Mouse (Mus musculus): ENCODE data around the gene Dcaf1. TPM values are rescaled to one million over a fixed set of nuclear protein-coding genes. Genes with fewer than 3 reads are reported as not detected.

Gene Dcaf1
- polyA plus RNA-seq, 1 experiment: 26.2 TPM

DNA sequence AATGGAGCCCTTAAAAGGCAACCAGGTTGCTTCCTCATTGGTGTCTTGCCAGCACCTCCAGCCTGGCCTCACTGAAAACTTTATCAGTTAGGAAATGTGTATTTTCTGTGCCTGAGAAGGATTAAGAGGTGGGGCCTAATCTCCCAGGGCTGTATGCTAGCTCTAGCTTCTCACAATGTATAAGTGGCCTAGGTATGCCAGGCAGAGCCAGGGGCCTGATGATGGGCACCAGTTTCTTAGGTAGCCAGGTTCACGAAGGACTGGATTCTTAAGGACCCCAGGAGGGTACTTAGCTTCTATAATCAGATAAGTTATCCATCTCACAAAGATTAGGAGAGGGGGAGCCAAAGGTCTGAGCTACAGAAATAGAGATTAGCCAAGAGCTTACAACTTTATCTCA lies 90.0 kb downstream of the Dcaf1 start:
- 81% methylated on average over 1 of the region's 1 CpGs for WGBS
- Histone ChIP-seq H3K27me3 (ENCODE audit: control insufficient read depth, insufficient read depth, low read length) (no peaks in the 10 kb centered on the region), H3K4me3 (replicated peaks; ENCODE audit: insufficient read depth, low read depth, low read length) (no peak overlapping the region), H3K27ac (ENCODE audit: insufficient read depth, low read length) (no peak overlapping the region), H3K4me1 (ENCODE audit: control insufficient read depth, insufficient read depth, low read length) (no peaks in the 10 kb centered on the region)
- TF ChIP-seq CTCF (IDR thresholded peaks at IDR 0.05; ENCODE audit: borderline replicate concordance, insufficient read depth, low read depth, low read length) (no peak), POLR2A (IDR thresholded peaks at IDR 0.05; ENCODE audit: borderline replicate concordance, insufficient read depth, low read length) (no peak)
- no peak for DNase-seq

DNA sequence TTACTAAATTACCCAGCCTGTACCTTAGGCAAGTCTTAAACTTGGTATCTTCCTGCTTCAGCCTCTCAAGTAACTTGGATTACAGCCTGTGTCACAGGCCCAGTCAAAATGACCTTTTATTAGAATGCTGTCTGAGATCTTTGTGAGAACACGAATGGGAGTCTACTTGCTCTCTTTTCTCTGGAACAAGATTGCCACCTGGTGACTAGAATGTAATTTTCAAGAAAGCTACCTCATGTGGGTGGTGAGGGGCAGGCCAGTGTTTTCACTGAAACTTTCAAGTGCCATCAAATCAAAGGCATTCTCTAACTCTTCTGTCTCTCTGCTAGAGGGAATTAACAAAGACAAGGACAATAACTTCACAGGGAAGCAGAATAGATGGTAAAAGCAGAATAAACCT lies 92.1 kb downstream of the Dcaf1 start:
- TF ChIP-seq POLR2A (IDR thresholded peaks at IDR 0.05; ENCODE audit: borderline replicate concordance, insufficient read depth, low read length) (no peak), CTCF (IDR thresholded peaks at IDR 0.05; ENCODE audit: borderline replicate concordance, insufficient read depth, low read depth, low read length) (no peak)
- no peaks in the 10 kb centered on the region for H3K27me3 ChIP-seq (ENCODE audit: control insufficient read depth, insufficient read depth, low read length)
- no peak overlapping the region for H3K4me3 ChIP-seq (replicated peaks; ENCODE audit: insufficient read depth, low read depth, low read length)
- DNase-seq: no peak
- WGBS: 23% methylated on average over 1 of the region's 1 CpGs
- no peak overlapping the region for H3K27ac ChIP-seq (ENCODE audit: insufficient read depth, low read length)
- H3K4me1 ChIP-seq (ENCODE audit: control insufficient read depth, insufficient read depth, low read length): no peaks in the 10 kb centered on the region

DNA sequence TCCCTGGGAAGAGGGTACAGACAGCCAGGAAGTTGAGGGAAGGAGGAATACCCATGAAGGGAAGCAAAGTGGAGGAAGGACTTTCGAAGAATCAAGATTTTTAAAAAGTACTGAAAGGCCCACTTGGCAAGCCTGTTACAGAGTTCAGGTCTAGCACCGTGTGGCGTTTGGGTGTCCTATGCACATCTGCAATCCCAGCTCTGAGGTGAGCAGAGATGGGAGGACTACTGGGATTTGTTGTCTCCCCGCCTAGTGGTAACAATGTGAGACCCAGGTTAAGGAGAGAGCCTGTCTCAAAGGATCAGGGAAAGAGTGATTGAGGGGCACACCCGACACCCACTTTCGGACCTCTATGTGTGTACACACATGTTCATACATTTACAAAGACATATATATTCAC lies 93.2 kb downstream of the Dcaf1 start:
- no peak overlapping the region for H3K4me3 ChIP-seq (replicated peaks; ENCODE audit: insufficient read depth, low read depth, low read length)
- TF ChIP-seq CTCF (IDR thresholded peaks at IDR 0.05; ENCODE audit: borderline replicate concordance, insufficient read depth, low read depth, low read length): no peak
- TF ChIP-seq POLR2A (IDR thresholded peaks at IDR 0.05; ENCODE audit: borderline replicate concordance, insufficient read depth, low read length): no peak
- no peak overlapping the region for H3K27ac ChIP-seq (ENCODE audit: insufficient read depth, low read length)
- DNase-seq: no peak
- no peaks in the 10 kb centered on the region for H3K4me1 ChIP-seq (ENCODE audit: control insufficient read depth, insufficient read depth, low read length)
- whole genome bisulfite sequencing: 91% methylated on average over 6 of the region's 6 CpGs
- no peaks in the 10 kb centered on the region for H3K27me3 ChIP-seq (ENCODE audit: control insufficient read depth, insufficient read depth, low read length)

Other genes starting within 250 kb of the Dcaf1 start
- not detected in 2 replicates for gene Iqcf6, start 195.3 kb upstream of the Dcaf1 start, polyA plus RNA-seq (2012; rRNA removed)
- 17.1 and 20.5 TPM in 2 replicates for gene Grm2, start 165.8 kb upstream of the Dcaf1 start, polyA plus RNA-seq (2012; rRNA removed)
- gene Tex264, start 135.9 kb upstream of the Dcaf1 start, polyA plus RNA-seq (2012; rRNA removed): 96.5 and 102 TPM in 2 replicates
- 10.7 and 12.3 TPM in 2 replicates for gene Rad54l2, start 32.7 kb upstream of the Dcaf1 start, polyA plus RNA-seq (2012; rRNA removed)
- gene Rbm15b, start 65.6 kb downstream of the Dcaf1 start, polyA plus RNA-seq (2012; rRNA removed): 13.1 and 13.5 TPM in 2 replicates
- 54.9 and 67.1 TPM in 2 replicates for gene Manf, start 70.1 kb downstream of the Dcaf1 start, polyA plus RNA-seq (2012; rRNA removed)

Measured in cerebellum, adult 2 months (tissue).